Mouse (Mus musculus): ENCODE measurements around the gene Lca5l. TPM values are rescaled to one million over a fixed set of nuclear protein-coding genes. Genes with fewer than 3 reads are reported as not detected.

The Lca5l gene
- polyA plus RNA-seq, 1 experiment from 2014 or later: 1.2 TPM

DNA sequence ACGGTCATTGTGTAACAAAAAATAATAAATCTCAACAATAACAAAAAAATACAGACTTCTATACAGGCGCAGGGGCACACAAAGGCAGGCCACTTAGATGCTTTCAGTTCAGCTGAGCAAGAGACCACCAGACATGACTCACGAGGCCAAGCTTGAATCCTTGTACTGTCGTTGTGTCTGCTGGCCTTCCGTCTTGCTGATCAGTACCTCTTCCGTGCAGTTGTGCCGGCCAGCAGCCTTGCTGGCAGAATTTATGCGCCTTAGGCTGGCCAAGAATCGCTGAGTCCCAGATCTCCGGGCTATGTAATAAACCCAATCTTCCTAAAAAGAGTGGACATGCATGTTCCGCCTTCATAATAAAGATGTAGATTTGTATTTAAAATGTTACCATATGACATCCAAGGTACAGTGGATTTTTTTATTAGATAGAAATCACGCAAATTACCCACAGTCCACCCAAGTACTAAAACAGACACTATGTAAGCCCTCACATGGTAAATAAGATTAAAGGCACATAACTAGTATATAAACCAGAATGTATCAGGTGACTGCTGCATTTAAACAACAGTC lies 33.5 kb downstream of the Lca5l start:
- Histone ChIP-seq H3K27me3 (replicated peaks; ENCODE audit: control insufficient read depth, insufficient read depth, low read length) (no peaks in the 10 kb centered on the region), H3K9me3 (ENCODE audit: control insufficient read depth, low read length) (no peaks in the 10 kb centered on the region), H3K9ac (replicated peaks; ENCODE audit: low read depth, low read length) (peak overlapping the region; percentile 90), H3K4me3 (replicated peaks; ENCODE audit: low read length) (peak overlapping the region; percentile 55), H3K36me3 (ENCODE audit: control insufficient read depth, insufficient read depth) (no peaks in the 10 kb centered on the region; the same call in 1 of the 2 replicates), H3K4me1 (replicated peaks; ENCODE audit: control insufficient read depth, insufficient read depth, low read length) (peaks cover 14% of the 10 kb centered on the region), H3K27ac (ENCODE audit: low read length) (no peak overlapping the region; the same call in 1 of the 2 replicates), H3K4me2 (ENCODE audit: low read length) (peak overlapping the region; percentile 96)
- no peak for ATAC-seq
- WGBS: 58% methylated on average over 12 of the region's 12 CpGs

DNA sequence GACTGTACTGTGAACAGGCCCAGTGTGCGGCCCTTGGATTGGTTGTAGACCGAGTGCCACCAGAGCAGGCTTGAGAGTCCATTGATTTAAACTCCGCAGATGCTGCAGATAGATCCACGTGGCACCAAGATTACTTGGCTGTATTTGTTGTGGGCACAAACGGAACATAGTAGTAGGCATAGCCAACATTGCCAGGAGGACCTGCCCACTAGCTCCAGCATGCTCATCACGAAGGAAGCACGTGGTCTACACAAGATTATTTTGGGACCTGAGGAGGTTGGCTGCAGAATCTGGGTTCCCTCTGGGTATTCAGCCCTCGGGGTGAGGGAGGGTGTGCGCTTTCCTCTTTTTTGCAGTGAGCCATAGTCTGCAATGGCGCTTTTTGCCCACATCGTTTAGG lies 34.9 kb downstream of the Lca5l start:
- Histone ChIP-seq H3K9ac (replicated peaks; ENCODE audit: low read depth, low read length) (no peak overlapping the region), H3K4me3 (replicated peaks; ENCODE audit: low read length) (no peak overlapping the region), H3K9me3 (ENCODE audit: control insufficient read depth, low read length) (no peaks in the 10 kb centered on the region), H3K27me3 (replicated peaks; ENCODE audit: control insufficient read depth, insufficient read depth, low read length) (no peaks in the 10 kb centered on the region), H3K36me3 (ENCODE audit: control insufficient read depth, insufficient read depth) (peaks cover 4% of the 10 kb centered on the region; the same call in 1 of the 2 replicates), H3K27ac (ENCODE audit: low read length) (no peak overlapping the region), H3K4me1 (replicated peaks; ENCODE audit: control insufficient read depth, insufficient read depth, low read length) (peaks cover 14% of the 10 kb centered on the region), H3K4me2 (ENCODE audit: low read length) (no peak overlapping the region)
- WGBS: 88% methylated on average over 11 of the region's 11 CpGs
- no peak for ATAC-seq

DNA sequence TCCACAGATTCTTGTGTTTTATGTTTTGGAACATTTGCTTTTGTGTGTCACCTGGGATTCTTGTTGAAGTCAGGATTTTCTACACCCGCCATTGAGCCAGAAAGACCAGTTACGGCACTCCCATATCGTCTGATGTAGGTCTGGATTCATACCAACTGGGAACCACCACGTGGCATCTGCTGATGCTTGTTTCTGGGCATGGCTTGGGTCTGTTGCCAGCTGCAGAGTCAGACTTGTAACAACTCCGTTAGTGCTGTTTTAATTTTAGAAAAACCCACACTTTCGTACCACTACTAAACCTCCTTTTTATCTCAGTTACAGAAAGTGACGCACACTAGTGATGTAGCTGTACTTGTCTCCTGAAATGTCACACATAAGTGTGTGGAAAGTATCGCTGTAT lies 36.1 kb downstream of the Lca5l start:
- H3K4me2 ChIP-seq (ENCODE audit: low read length): no peak overlapping the region
- H3K27me3 ChIP-seq (replicated peaks; ENCODE audit: control insufficient read depth, insufficient read depth, low read length): no peaks in the 10 kb centered on the region
- no peak overlapping the region for H3K27ac ChIP-seq (ENCODE audit: low read length)
- H3K9me3 ChIP-seq (ENCODE audit: control insufficient read depth, low read length): no peaks in the 10 kb centered on the region
- H3K4me3 ChIP-seq (replicated peaks; ENCODE audit: low read length): no peak overlapping the region
- 73% methylated on average over 8 of the region's 8 CpGs for WGBS
- H3K4me1 ChIP-seq (replicated peaks; ENCODE audit: control insufficient read depth, insufficient read depth, low read length): peaks cover 14% of the 10 kb centered on the region
- ATAC-seq: no peak
- no peak overlapping the region for H3K9ac ChIP-seq (replicated peaks; ENCODE audit: low read depth, low read length)
- peaks cover 4% of the 10 kb centered on the region; the same call in 1 of the 2 replicates for H3K36me3 ChIP-seq (ENCODE audit: control insufficient read depth, insufficient read depth)

DNA sequence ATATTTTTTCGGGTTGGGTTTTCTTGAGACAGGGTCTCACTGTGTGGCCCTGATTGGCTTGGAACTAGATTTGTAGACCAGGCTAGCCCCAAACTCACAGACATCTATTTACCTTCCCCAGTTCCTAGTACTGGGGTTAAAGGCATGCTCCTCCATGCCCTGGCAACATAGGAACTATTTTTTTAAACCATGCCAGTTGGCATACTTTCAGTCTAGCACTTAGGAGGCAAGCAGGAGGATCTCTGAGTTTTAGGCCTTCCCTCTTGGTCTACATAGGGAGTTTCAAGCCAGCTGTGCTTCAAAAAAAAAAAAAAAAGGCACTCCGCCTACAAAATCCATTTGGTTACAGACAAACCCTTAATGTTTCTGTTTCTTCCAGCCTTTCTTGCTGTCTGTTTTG lies 37.6 kb downstream of the Lca5l start:
- no peak for ATAC-seq
- Histone ChIP-seq H3K9ac (replicated peaks; ENCODE audit: low read depth, low read length) (no peak overlapping the region), H3K27ac (ENCODE audit: low read length) (no peak overlapping the region), H3K4me3 (replicated peaks; ENCODE audit: low read length) (no peak overlapping the region), H3K27me3 (replicated peaks; ENCODE audit: control insufficient read depth, insufficient read depth, low read length) (no peaks in the 10 kb centered on the region), H3K4me1 (replicated peaks; ENCODE audit: control insufficient read depth, insufficient read depth, low read length) (peaks cover 10% of the 10 kb centered on the region), H3K36me3 (ENCODE audit: control insufficient read depth, insufficient read depth) (peaks cover 4% of the 10 kb centered on the region; the same call in 1 of the 2 replicates), H3K4me2 (ENCODE audit: low read length) (no peak overlapping the region), H3K9me3 (ENCODE audit: control insufficient read depth, low read length) (no peaks in the 10 kb centered on the region)
- WGBS: 94% methylated on average over 2 of the region's 2 CpGs

DNA sequence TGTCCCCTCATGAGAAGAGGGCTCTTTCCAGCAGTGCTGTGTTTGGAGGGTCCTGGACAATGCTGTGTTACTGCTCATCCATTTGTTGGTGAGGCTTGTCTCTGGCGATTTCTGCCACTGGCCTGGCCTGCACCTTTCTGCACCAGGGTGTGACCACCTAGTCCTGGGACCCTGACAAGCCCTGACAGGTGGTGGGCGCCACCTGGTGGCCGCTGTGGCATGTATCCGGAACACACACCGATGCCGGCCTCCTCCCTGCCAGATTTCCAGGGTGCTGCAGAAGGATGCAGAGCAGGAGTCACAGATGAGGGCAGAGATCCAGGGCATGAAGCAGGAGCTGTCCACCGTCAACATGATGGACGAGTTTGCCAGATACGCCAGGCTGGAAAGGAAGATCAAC lies 40.5 kb downstream of the Lca5l start:
- Histone ChIP-seq H3K36me3 (ENCODE audit: control insufficient read depth, insufficient read depth) (peaks cover 4% of the 10 kb centered on the region; the same call in 1 of the 2 replicates), H3K4me3 (replicated peaks; ENCODE audit: low read length) (no peak overlapping the region), H3K4me1 (replicated peaks; ENCODE audit: control insufficient read depth, insufficient read depth, low read length) (peaks cover 3% of the 10 kb centered on the region), H3K9ac (replicated peaks; ENCODE audit: low read depth, low read length) (no peak overlapping the region), H3K27ac (ENCODE audit: low read length) (no peak overlapping the region), H3K4me2 (ENCODE audit: low read length) (no peak overlapping the region), H3K9me3 (ENCODE audit: control insufficient read depth, low read length) (no peaks in the 10 kb centered on the region), H3K27me3 (replicated peaks; ENCODE audit: control insufficient read depth, insufficient read depth, low read length) (no peaks in the 10 kb centered on the region)
- WGBS: 24% methylated on average over 9 of the region's 9 CpGs
- peak; percentile 51; the same call in 1 of the 2 replicates for ATAC-seq

GRCm38 (mm10) chr16:96150995-96151394 lies 41.1 kb downstream of the Lca5l start:
- Histone ChIP-seq H3K27ac (ENCODE audit: low read length) (no peak overlapping the region), H3K9me3 (ENCODE audit: control insufficient read depth, low read length) (no peaks in the 10 kb centered on the region), H3K9ac (replicated peaks; ENCODE audit: low read depth, low read length) (no peak overlapping the region), H3K4me3 (replicated peaks; ENCODE audit: low read length) (no peak overlapping the region), H3K36me3 (ENCODE audit: control insufficient read depth, insufficient read depth) (peaks cover 4% of the 10 kb centered on the region; the same call in 1 of the 2 replicates), H3K4me2 (ENCODE audit: low read length) (no peak overlapping the region), H3K4me1 (replicated peaks; ENCODE audit: control insufficient read depth, insufficient read depth, low read length) (peaks cover 8% of the 10 kb centered on the region), H3K27me3 (replicated peaks; ENCODE audit: control insufficient read depth, insufficient read depth, low read length) (no peaks in the 10 kb centered on the region)
- WGBS: 72% methylated on average over 4 of the region's 4 CpGs
- ATAC-seq: no peak

DNA sequence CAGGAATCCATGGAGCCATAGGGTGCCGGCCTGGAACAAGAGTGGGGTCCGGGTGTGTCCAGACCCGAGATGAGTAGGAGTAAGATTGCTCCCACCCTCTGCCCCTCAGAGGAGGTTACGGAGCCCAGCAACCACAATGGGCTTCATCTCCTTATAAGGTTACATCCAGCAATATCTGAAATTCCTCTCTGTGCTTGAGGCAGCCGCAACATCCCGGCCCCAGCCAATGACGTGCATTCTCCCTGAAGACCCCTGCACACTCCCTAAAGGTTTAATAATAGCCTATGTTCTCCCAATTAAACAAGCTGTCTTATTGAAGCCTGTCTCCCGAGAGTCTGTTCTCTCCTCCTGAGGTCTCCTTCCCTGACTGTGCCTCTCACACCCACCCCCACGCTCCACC lies 42.8 kb downstream of the Lca5l start:
- Histone ChIP-seq H3K27ac (ENCODE audit: low read length) (no peak overlapping the region), H3K36me3 (ENCODE audit: control insufficient read depth, insufficient read depth) (0 out of 2 replicates have a peak, but pooled peaks cover 4% of the 10 kb centered on the region), H3K9ac (replicated peaks; ENCODE audit: low read depth, low read length) (no peak overlapping the region), H3K4me3 (replicated peaks; ENCODE audit: low read length) (no peak overlapping the region), H3K9me3 (ENCODE audit: control insufficient read depth, low read length) (no peaks in the 10 kb centered on the region), H3K4me2 (ENCODE audit: low read length) (no peak overlapping the region), H3K27me3 (replicated peaks; ENCODE audit: control insufficient read depth, insufficient read depth, low read length) (no peaks in the 10 kb centered on the region), H3K4me1 (replicated peaks; ENCODE audit: control insufficient read depth, insufficient read depth, low read length) (peaks cover 11% of the 10 kb centered on the region)
- ATAC-seq: no peak
- 70% methylated on average over 9 of the region's 9 CpGs for WGBS

GRCm38 (mm10) chr16:96148834-96149233 lies 43.2 kb downstream of the Lca5l start:
- WGBS: 88% methylated on average over 6 of the region's 6 CpGs
- Histone ChIP-seq H3K9ac (replicated peaks; ENCODE audit: low read depth, low read length) (no peak overlapping the region), H3K4me1 (replicated peaks; ENCODE audit: control insufficient read depth, insufficient read depth, low read length) (peaks cover 11% of the 10 kb centered on the region), H3K36me3 (ENCODE audit: control insufficient read depth, insufficient read depth) (0 out of 2 replicates have a peak, but pooled peaks cover 4% of the 10 kb centered on the region), H3K9me3 (ENCODE audit: control insufficient read depth, low read length) (no peaks in the 10 kb centered on the region), H3K4me2 (ENCODE audit: low read length) (no peak overlapping the region), H3K4me3 (replicated peaks; ENCODE audit: low read length) (no peak overlapping the region), H3K27ac (ENCODE audit: low read length) (no peak overlapping the region), H3K27me3 (replicated peaks; ENCODE audit: control insufficient read depth, insufficient read depth, low read length) (no peaks in the 10 kb centered on the region)
- ATAC-seq: no peak

DNA sequence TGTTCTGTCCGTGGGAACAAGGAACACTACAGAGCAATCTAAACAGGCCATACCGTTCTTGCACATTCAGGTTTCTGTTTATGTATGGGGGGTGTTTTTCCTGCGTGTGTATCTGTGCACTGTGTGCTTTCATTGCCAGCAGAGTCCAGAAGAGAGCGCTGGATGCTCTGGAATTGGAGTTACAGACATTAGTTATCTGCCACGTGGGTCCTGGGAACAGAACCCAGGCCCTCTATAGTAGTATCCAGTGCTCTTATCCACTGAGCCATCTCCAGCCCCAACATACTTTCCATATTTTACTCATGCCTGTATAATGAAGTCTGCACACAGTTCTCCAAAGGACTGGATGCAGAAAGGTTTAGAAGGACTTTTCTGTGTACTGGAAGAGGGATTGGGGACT lies 46.3 kb downstream of the Lca5l start:
- no peaks in the 10 kb centered on the region for H3K9me3 ChIP-seq (ENCODE audit: control insufficient read depth, low read length)
- 0% methylated on average over 5 of the region's 5 CpGs for WGBS

More for the DNA sequence above, 46.3 kb downstream of the Lca5l start:
- H3K4me3 ChIP-seq (replicated peaks; ENCODE audit: low read length): peak overlapping the region; percentile 80
- peak overlapping the region; percentile 73 for H3K4me2 ChIP-seq (ENCODE audit: low read length)
- H3K27me3 ChIP-seq (replicated peaks; ENCODE audit: control insufficient read depth, insufficient read depth, low read length): no peaks in the 10 kb centered on the region
- no peak for ATAC-seq
- H3K27ac ChIP-seq (ENCODE audit: low read length): peak overlapping the region; percentile 21
- H3K4me1 ChIP-seq (replicated peaks; ENCODE audit: control insufficient read depth, insufficient read depth, low read length): peaks cover 11% of the 10 kb centered on the region
- peak overlapping the region; percentile 78 for H3K9ac ChIP-seq (replicated peaks; ENCODE audit: low read depth, low read length)
- H3K36me3 ChIP-seq (ENCODE audit: control insufficient read depth, insufficient read depth): no peaks in the 10 kb centered on the region

Measured in forebrain, embryonic 16.5 days (tissue).